Mouse (Mus musculus): ENCODE measurements around the gene Ifne.
A peak's percentile ranks its signal among the peaks of the same experiment; 100 is the strongest.
"Not testable (repeated sequence)": the region's sequence is repeated elsewhere in the genome, so short reads cannot be mapped to it uniquely, and the experiment has no call there.

Ifne gene

DNA sequence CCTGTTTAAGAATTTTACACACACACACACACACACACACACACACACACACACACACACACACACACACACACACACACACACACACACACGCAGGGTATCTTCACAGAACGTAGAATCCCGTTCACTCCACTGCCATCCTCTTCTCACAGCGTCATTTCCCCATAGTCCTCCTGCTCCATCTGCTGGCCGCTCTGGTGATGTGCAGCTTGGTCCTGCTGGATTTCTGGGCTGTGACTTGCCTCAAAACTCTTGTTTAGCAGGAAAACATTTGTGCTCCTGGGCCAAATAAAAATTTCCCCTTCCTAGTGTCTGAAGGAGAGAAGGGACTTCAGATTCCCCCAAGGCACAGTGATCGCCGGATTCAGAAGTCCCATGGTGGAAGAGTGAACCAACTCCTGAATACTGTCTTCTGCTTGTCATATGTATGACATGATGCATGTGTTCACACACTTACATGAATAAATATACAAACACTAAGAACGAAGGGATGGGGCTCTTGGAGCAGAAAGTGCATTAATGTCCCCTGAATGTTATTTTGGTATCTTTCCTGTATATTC is 12.6 kb downstream of the Ifne start:
- peak; percentile 52 for DNase-seq

DNA sequence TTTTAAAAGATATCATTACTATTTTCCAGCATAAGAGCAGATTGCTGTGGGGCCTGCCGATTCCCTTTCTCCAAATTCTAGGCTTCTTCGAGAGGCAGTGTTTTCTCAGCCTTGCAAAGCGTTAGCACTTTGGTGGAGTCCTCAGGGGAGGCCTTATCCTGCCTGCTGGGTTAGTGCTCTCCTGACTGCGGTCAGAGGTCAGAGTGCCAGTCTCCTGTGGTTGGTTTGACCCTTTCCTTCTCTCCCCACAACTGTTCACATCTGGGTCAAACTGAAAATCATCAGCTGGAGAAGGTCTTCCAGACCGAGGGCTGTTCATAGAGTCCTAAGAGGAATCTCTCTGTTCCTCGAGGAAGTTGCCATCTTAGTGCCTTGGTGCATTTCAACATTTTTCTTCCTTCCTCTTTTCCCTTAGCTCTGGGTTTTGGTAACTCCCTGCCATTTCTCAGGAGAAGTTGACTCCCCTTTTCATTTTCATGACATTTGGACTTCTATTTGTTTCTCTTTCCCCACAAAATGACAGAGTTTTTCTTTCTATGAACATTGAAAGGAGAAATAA is 14.9 kb downstream of the Ifne start:
- no peak for DNase-seq

DNA sequence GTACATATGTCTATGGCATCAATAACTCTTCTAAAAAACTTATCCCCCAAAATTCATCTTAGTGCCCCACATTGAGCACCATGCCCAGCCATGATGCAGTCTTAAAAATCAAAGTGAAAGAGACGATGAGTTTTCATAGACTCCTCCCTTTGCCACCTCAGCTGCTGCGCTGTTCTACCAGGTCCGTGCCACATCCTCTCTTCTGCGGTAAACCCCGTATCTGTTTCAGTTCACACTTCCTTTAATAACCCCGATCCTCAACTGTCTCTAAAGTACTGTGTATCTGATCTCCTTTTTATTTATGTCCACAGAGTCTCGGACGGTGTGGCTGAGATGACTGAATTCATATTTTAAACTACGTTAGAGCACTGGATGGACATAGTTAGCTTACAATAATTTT is 15.4 kb downstream of the Ifne start:
- no peak for DNase-seq

- no peak for DNase-seq
Observed at GRCm38 (mm10) chr4:88863309-88863708, 16.7 kb downstream of the Ifne start.

DNA sequence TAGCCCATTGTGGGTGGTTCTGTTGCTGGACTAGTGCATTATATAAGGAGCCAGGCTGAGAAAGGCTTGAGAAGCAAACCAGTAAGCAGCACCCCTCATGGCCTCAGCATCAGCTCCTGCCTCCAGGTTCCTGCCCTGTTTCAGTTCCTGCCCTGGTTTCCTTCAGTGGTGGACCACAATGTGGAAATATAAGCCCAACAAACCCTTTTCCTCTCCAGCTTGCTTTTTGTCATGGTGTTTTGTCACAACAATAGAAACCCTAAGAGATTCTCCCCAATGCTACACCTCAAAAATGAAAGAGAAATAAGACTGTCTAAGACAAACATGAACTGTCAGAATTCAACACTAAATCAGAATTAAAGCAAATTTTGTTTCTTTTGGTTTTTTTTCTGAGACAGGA is 20.8 kb downstream of the Ifne start:
- DNase-seq, result no peak

DNA sequence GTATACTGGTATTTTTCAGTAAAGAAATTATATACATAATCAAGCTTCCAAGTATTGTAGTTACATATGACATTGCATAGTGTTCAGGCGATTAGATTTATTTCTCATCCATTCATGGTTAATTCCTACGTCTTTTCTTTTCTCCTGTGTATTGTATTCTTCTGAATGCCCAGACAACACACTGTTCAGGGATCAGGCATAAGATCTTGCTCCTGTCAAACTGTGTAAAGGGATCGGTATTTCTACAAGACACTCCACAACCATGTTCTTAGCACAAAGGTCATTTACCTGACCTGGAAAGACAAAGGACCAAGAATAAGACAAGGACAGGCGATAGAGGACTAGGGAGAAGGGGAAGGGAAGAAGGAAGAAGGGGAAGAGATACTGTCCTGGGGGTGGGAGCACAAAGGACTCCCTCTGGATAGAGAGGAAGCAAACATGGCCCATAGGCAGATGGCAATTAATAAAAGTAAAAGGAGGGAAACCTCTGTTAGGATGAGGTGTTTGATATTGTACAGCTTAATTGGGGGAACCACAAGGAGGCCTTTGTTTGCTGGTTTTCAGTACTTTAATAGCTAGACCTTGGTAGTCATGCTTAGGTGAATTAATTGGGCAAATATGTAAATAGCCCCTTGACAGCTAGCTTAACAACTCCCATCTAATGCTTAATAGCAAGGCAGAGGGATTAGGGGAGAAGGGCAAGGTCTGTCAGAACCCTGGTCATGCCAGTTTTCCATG is 28.8 kb downstream of the Ifne start:
- DNase-seq, result no peak

- no peak for DNase-seq
Observed at GRCm38 (mm10) chr4:88849698-88850097, 30.3 kb downstream of the Ifne start, which contains the start of gene Ifna1. Gene Ifna1, plus strand, starts transcription at chr4:88850087.

- no peak for DNase-seq
Observed at GRCm38 (mm10) chr4:88845334-88845733, 34.7 kb downstream of the Ifne start.

DNA sequence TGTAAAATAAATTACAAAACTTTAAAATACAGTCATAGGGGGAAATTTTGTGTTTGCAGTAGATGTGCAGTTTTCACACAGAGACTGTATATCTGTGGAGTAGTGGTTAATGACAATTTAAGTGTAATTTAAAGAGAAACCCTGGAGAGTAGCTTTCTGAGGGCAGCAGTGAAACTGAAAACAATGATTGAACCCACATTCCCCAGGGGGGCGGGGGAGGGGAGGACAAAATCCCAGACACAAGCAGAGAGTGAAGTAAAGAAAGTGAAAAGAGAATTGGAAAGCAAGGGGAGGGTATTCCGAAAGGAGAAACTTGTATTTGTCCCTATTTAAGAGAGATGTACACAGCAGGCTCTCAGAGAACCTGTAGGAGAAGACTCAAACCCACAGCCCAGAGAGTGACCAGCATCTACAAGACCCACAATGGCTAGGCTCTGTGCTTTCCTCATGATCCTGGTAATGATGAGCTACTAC is 38.5 kb downstream of the Ifne start, which contains the start of gene Ifna4:
Gene Ifna4 (plus strand): TSS at position 424 of the 474 bp plus-strand sequence.
- no peak for DNase-seq

DNA sequence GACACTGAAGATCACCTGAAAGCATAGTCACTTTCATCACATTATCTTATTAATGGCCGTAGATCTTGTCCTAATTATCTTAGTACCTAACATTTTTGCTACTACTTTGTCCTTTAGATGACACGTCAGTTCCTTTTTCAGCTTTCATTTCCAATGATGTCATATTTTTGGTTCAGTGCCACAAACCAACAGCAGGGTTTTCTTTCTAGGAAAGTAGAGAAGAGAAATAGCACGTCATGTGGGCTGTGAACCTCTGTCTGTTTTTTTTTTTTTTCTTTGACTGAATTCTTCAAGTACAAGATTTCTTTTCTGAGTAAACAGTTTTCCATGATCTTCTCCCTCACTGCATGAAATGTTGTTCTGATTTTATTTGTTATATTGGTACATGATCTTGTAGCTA is 39.9 kb downstream of the Ifne start:
- no peak for DNase-seq

- DNase-seq, result no peak
Observed at GRCm38 (mm10) chr4:88838828-88839227, 41.2 kb downstream of the Ifne start.

GRCm38 (mm10) chr4:88835225-88835624 is 44.8 kb downstream of the Ifne start, which contains the start of gene Ifna5:
Gene Ifna5, plus strand, starts transcription at chr4:88835525.
- not testable (repeated sequence) for DNase-seq

GRCm38 (mm10) chr4:88830523-88830922 is 49.5 kb downstream of the Ifne start:
- DNase-seq, result no peak

Data from layer of hippocampus, adult 9-11 months (tissue).